Mouse (Mus musculus): ENCODE results near the gene Racgap1. TPM values are rescaled to one million over a fixed set of nuclear protein-coding genes. Genes with fewer than 3 reads are reported as not detected.

Racgap1 gene
- polyA plus RNA-seq, 2 experiments from 2014 or later, result 17.6 to 18.2 TPM

DNA sequence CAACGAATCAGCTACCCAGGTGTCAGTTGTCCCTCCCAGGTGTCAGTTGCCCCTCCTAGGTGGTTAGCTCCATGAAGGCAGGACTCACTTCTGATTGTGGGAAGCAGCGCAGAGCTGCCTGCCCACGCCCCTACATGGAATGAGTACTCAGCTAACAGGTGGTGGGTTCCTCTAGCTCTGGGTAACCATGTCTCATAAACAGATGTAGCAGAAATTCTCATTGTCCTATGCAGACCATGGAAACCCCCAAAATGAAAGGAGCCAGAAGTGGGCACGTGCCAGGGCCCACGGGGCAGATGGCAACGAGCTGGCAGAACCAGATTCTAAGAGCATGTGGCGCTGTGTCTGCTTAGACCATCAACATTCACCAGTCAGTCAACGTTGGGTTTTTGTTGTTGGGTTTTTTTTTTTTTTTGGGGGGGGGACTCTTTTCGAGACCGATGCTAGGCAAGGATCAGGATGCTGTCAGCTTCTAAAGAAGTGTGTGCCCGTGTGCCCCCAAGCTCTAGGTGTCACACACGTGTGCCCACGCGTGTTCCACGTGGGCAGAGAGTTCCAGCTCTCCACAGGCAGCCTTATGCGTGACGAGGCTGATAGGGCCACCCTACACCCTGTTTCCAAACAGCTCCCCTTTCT, 12.6 kb upstream of the Racgap1 start:
- no peak for ATAC-seq

DNA sequence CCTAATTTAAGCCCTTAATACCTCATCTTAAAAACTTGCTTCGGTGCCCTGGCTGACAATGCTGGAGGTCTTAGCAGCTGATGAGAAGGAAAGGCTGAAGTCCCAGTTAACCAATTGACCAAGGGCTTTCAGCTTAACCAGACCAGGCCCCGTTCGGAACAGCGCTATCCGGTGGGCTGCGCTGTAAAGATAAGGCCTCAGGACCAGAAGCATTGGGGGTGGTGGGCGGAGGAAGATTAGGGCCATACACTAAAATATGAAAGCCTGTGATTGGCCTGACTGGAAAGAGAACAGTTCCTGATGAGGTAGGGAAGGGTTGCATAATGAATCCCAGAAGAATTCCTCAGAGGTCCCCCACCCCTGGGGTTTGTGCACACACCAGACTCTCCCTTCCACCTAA, 10.9 kb upstream of the Racgap1 start:
- no peak for ATAC-seq

GRCm38 (mm10) chr15:99661121-99661830, 9.8 kb upstream of the Racgap1 start:
- no peak for ATAC-seq

GRCm38 (mm10) chr15:99658437-99658836, 7.0 kb upstream of the Racgap1 start:
- ATAC-seq, result no peak

DNA sequence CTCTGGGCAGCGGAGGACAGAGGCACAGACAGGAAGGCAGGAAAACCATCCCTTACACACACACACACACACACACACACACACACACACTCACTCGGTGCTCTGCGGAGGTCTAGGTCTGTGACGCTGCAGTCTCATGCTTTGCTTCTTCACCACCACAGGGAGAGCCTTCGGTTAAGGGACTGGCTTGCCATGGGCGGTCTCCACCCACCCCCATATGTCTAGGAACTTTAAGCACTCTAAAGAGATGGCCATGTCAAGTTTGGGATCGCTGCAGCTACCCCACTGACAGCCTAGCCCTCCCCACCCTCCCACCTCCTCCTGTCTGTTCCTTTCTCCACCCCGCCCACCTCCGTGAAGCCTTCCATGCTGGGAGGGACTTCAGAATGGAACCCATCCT, 4.5 kb upstream of the Racgap1 start:
- no peak for ATAC-seq

DNA sequence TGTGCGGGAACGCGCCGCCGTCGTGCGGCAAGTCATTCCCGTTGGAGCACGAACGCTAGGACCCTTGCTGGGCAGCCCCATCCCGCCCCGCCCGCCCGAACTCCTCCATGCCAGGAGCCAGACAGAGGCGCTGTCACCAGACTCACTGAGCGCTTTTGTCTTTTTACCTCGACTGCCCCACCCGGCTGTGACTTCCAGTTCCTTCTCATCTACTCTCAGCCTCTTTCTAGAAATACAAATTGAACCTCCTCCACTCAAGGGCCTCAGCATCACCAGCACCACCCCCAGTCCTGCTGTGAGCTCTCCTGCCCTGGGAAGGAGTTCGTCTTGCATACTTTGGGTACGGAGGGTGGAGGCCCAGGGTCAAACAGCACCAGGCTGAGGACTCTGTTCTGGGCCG, 2.4 kb upstream of the Racgap1 start:
- ATAC-seq, result no peak

DNA sequence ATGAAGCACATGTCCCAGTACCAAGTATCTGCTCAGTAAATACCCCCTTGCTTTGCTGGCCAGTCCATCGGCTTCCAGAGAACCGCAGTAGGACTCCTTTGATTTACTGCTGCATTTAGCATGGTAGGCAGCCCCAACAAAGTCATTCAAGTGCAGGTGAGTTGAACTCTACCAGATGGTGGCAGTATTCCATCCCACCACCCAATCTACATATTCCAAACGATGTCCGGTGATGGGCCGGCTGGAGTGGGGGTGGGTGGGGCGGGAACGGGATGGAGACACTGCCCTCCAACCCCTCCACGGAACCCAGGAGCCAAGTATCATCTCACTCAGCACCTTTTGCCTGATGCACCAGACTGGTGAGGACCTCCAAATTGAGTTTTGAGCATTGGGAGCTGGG, 1.8 kb upstream of the Racgap1 start:
- ATAC-seq, result no peak

DNA sequence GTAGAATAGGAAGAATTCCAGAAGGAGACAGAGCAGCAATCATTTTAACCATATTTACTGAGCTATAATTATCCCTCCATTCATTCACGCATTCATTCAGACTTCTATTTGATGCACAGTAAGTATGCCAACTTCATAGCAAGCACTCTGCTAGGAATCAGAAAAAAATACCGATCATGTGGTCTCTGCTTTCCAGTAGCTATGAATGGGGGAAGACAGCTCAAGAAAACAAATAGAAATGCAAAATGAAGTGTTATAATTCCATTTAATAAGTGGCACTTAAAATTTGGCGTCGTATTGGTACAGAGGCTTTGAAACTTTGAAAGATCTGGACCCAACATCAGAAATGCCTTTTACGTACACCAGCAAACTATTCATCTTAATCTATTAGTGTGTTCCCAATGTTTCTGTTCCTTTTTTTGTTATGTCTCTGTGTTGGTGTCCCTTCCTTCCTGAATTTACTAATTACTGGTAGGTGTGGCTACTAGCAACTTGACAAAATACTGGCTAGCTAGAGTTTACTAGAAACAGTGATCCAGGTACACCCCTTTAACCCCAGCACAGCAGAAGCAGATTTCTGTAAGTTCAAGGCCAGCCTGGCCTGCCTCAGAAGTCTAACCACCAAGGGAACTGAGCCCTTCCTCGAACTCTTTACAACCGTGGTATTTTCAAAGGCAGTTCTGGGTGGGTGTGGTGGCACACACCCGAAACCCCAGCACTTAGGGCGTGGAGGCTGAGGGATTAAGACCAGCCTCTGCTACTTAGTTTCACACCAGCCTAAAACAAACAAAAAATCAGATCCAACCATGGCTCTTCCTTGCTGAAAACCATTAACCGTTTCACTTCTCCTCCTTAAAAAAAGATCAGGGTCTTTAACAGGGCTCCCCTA, 772 bp upstream of the Racgap1 start:
- no peak for ATAC-seq

- no peak for ATAC-seq
Observed at GRCm38 (mm10) chr15:99650304-99650703, 1.2 kb downstream of the Racgap1 start.

GRCm38 (mm10) chr15:99649067-99649761, 2.2 kb downstream of the Racgap1 start:
- ATAC-seq, result no peak

DNA sequence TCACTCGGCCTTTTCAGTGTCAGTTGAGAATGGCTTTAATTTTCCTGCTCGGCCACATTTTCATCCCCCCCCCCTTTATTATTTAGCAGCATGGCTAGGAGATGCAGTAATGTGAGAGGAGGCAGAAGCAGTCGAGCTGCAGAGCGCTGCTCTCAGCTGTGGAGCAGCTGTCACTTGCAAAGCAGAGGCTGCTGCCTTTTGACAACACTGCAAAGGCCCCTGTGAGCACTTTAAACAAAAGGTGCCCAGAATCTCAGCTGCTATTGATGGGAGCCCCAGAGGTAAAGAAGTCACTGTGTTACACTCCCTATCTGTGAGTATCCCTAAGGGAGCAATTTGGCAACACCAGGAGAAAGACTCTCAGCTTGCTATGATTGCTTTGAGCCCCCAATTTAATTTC, 3.1 kb downstream of the Racgap1 start:
- no peak for ATAC-seq

DNA sequence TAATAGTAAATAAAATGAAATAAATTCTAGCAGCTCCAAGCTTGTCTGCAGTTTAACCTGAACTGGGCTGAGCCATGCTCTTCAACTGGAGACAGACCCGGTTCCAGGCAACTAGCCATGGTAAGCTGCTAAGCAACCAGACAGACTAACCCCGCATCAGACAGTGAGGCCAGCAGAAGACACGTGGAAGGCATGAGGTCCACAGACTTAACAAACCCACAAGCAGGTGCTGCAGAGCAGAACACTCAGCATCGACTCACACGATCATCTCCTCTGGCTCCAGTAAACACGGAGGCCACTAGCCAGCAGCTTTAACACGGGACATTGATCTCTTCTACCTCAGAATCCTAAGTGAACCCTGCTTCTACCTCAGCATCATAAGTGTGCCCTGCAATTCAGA, 6.7 kb downstream of the Racgap1 start:
- no peak for ATAC-seq

DNA sequence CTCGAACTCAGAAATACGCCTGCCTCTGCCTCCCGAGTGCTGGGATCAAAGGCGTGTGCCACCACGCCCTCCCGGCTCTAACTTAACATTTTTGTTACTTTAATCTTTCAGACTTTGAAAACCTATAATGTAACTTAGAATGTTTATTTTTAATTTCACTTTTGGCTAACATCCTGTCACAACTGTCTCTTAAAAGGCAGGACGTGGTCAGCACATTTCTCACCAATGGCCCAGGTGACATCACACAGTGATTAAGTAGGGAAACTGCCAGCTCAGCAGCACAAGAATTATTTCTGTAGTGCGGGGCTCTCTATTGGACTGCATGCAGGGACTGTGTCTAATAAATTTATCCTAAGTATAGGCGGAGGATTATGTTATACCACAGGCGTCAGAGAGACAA, 7.6 kb downstream of the Racgap1 start:
- ATAC-seq, result peak; percentile 87

DNA sequence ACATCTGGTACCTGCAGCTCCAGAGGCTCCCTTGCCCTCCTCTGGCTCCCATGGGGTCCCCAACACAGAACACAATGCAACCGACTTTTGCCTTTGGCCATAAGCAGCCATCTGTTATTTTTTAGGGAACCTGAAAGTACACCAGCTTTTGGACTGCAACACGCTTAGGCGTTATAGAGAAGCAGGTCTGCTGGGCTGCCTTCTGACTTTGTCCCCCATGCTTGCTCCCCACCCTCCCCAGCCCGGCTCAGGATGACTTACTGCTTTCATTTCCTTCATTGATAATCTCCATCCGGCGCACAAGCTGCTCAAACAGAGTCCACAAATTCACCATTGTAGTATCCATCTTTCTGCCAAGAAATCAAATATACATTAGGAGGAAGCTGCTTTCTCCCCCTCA, 8.8 kb downstream of the Racgap1 start:
- ATAC-seq, result no peak

DNA sequence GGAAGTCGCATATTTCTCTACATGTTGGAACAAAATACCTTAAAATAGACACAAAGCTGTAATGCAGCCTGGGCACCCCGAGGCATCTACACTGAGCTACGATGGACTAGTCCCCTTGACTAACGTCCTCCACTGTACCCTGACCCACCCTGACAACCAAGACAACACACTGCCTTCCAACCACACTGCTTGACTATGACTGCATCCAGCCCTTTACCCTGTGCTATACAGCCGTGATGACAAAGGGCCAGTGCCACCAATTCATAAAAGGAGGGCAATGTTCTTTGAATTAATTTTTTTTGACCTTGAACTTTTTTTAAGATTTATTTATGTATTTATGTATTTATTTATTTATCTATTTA, 13.4 kb downstream of the Racgap1 start:
- no peak for ATAC-seq

DNA sequence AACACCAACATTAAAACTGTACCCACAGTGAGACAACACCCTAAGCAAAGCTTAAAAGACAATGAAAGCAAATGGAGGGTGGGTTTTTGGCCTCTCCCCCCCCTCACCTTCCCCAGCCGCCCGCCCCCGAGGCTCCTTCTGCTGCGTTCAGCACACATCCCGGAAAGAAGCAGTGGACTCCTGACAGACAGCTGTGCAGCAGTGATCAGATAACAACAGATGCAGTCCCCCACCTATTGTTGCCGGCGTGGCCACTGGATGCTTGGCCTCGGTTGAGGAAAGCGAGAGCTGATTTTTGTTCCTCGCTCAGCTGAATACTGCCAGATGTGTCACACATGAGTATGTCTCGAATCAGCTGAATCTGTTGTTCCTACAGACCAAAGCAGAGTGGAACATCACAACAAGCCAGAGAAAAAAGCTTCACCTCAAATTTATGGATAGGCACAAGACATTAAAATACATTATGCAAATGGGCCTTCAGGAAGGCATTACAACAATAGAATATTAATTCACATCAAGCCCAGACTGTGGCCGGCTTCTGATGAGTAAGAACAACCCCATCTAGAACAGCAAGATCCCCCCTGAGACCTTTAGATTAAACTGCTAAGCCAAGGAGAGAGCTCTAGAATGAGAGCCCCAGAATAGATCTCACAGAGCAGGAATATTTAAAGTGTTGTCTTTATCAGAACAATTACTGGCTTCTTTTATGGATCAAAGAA, 13.9 kb downstream of the Racgap1 start:
- no peak for ATAC-seq

- no peak for ATAC-seq
Observed at GRCm38 (mm10) chr15:99634702-99635101, 16.8 kb downstream of the Racgap1 start.

DNA sequence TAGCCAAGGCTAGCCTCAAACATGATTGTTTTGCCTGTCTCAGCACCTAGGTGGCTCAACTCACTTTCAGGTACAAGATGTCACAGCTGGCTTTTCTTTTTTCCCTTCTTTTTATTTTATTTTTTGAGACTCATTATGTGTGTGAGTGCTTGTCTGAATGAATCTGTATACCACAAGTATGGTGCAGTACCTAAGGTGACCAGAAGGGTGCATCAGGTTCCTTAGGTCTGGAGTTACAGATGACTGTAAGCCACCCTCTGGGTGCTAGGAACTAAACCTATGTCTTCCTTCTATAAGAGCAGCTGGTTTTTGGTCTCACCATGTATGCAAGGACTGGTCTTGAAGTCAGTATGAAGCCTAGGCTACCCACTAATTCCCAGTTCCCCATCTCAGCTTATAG, 19.8 kb downstream of the Racgap1 start:
- no peak for ATAC-seq

DNA sequence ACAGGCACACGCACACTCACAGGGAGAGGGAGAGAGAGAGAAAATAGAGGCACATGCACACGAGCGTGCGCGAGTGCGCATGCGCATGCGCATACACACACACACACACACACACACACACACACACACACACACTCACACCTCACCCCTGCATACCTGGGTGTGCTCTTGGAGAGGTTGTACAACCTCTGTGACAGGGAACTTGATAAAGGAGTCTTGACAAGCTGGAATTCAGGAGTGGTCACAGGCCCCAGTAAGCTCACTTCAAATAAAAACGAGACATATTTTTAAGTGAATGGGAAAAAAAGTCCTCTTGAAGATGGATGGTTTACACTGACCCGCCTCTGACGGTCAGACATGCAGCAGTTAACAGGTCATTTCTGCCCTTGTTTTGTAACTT, 29.4 kb downstream of the Racgap1 start:
- ATAC-seq, result no peak

GRCm38 (mm10) chr15:99619821-99620220, 31.6 kb downstream of the Racgap1 start:
- no peak for ATAC-seq

DNA sequence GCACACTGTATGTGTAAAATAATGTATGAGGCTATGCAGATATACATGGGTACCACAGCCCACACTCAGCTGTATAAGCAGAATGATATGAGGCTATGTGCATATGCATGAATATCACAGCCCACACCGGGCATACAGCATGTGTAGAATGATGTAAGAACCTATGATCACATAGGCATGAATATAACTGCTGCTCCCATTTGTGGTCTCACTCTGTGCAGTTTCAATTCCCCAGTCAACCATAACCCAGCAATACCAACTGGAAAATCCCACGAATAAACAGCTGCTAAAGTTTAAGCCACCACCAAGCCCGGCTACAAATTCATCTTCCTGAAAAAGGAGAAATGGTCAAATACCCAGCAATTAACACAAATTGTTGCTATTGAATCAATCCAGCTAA, 32.9 kb downstream of the Racgap1 start:
- no peak for ATAC-seq

DNA sequence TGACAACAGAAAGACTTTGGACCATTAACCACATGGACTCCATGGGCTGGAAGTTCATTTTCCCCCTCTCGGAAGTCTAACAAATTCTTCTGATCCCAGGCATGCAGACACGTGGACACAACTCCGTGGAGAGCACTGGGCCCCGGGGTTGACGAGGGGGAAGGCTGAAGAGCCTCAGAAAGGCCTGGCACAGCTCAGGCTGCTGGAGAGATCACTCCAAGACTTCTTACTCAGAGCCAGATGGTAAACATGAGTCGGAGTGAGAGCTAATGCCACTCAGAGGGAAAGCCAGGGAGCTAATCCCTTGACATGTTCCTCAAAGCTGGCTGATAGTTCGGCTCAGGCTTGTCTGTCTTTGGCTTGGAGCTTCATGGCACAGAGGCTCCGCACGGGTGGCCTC, 36.2 kb downstream of the Racgap1 start:
- no peak for ATAC-seq

Data from CD4-positive, CD25-positive, alpha-beta regulatory T cell, adult 4 months (primary cell).